Mouse (Mus musculus) CD4-positive, CD25-positive, alpha-beta regulatory T cell (primary cell): ENCODE measurements around the gene Mrps35. TPM values are rescaled to one million over a fixed set of nuclear protein-coding genes. Genes with fewer than 3 reads are reported as not detected.

Source experiments
- polyA plus RNA-seq: library from polyadenylated mRNA; unstranded; fragments of 100-300 nt; shearing (Covaris generic); gene quantifications from one replicate; pipeline ENCODE4 v1.2.1, GENCODE M21; 2017

Gene Mrps35
- 109 TPM for polyA plus RNA-seq

DNA sequence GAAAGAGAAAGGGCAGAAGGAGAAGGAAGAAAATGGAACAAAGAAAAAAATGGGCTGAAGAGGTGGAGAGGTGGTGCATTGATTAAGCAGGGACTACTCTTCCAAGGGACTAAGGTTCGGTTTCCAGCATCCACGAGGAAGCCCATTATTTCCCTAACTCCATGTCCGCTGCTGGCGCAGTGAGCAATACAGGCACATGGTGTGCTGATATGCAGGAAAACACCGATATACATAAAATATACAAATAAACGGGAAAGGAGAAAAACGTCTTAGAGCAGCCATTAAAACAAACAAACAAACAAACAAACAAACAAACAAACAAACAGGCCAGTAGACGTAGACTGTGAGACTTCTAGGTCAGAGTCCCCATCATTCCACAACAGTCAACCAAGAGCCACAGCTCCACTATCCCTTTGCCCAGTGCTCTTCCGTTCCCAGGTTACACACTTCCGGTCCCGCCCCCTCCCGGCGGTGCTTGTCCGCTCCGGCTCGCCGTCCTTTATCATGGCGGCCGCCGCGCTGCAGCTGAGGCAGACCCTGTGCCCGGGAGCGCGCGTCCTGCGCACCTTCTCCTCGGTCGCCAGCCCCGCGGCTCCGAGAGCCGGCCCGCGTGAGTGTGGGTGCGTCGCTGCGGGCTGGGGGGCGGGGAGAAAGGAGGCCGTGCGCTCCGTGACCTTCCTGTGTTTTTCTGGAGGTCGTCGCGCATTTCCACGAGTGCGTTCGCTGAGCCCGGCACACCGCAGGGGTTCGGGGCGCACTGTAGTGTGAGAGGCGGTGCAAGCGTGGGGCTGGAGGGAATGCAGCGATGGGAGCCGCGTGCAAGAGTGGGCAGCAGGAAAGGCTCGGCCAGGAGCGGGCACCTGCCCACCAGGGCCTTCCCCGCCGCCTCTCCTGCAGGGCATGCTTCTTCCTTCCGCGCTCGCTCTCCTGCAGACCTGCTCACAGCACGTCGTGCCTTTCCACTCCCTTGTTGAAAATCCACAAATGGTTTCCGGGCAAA, at the start of gene Mrps35:
Gene Mrps35, plus strand, starts transcription at position 474 of the 1,000 bp plus-strand sequence.

DNA sequence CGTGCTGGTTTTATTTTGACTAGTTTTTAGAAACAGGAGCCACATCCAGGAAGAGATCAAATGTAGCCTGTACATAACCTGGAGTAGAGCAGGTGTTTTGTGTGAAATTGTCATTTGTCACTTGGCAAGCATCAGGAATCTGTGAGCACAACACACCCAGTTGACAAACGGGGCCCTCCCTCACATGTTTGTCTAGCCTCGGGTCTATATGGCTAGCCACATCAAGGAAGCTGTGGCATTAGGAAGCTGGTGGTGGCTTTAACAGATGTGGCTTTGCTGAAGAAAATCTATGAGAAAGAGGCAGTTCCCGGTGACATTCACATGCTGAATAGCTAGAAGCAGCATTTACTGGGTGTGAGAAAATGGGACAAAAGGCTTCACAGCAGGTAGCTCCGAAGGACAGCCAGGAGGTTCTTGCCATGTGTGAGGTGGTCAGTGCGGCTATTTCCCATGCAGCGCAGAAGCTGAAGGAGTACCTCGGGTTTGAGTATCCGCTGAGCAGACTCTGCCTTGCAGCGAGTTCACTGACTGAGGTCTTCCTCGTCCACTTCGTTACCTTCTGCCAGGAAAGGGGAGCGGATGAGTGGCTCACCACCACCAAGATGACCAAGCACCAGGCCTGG, 10.2 kb upstream of the Mrps35 start, which contains the start of gene Rep15:
Gene Rep15, plus strand, starts transcription at position 282 of the 623 bp plus-strand sequence.

DNA sequence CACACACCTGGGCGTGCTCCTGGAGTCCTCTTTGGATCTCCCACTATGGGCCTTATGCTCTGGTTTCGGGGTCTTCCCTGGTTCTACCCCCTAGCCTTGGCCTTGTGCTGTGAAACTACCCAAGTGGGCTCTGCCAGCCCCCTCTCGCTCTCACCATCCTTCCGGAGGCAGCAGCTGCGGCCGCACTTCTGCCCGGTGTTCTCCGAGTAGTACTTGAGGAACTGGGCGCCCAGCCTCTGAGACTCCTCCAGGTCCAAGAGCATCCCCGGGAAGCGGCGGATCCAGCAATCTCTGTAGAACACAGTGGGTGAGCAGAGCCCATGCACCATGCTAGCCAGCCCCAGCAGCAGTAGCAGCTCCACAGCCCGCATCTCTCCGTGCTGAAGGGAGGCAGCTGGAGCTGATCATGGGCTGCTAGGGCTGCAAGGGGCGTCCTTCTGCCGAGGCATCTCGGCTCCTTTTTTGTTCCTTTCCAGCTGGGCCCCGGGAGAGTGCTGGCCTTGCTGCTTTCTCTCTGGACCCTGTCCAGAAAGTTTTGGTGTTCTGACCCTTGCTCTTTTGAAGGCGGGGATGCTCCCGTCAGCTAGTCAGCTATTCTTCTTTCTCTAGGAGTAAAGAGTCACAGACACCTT, 44.1 kb downstream of the Mrps35 start, which contains the start of gene Mansc4:
Gene Mansc4, minus strand, starts transcription at position 439 of the 632 bp plus-strand sequence.

DNA sequence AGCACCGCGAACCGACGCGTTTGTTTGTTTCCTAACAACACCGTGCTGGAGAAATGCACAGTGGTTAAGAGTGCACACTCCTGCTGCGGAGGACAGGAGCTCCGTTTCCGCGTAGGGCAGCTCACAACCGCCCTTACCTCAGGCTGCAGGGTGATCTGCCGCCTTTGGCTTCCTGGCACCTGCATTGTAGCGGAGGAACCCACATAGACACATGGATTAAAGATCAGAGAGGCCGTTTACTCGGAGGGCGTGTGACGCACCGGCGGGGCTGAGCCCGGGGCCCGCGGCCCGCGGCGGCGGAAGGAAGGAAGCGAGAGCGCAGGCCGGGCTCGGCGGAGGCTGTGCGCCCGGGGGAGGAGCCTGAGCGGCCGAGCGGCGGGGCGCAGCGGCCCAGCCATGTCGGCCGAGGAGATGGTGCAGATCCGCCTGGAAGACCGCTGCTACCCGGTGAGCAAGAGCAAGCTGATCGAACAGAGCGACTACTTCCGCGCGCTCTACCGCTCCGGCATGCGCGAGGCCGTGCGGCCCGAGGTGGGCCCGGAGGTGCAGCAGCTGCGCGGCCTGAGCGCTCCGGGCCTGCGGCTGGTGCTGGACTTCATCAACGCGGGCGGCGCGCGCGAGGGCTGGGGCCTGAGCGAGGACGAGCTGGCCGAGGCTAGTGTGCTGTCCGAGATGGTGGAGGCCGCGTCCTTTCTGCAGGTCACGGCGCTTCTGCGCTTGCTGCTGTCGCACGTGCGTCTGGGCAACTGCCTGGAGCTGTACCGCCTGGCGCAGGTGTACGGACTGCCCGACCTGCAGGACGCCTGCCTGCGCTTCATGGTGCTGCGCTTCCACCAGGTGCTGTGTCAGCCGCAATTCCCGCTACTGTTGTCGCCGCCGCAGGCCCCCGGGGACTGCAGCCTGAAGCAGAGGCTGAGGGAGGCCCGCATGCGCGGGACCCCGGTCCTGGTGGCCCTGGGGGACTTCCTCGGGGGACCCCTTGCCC, 48.9 kb downstream of the Mrps35 start, which contains the start of gene Klhl42:
Gene Klhl42, plus strand, starts transcription at position 244 of the 985 bp plus-strand sequence.

Other genes with a start within 250 kb of the Mrps35 start
- 0.85 TPM for gene Arntl2, start 246.7 kb upstream of the Mrps35 start, polyA plus RNA-seq
- not detected for gene Smco2, start 192.7 kb upstream of the Mrps35 start, polyA plus RNA-seq
- 8.1 TPM for gene Ppfibp1, start 154.3 kb upstream of the Mrps35 start, polyA plus RNA-seq
- gene 1700034J05Rik, start 88.3 kb upstream of the Mrps35 start, polyA plus RNA-seq: not detected
- gene Rep15, start 10.2 kb upstream of the Mrps35 start, polyA plus RNA-seq: 0.25 TPM
- 0.31 TPM for gene Mansc4, start 44.3 kb downstream of the Mrps35 start, polyA plus RNA-seq
- 16.3 TPM for gene Klhl42, start 48.6 kb downstream of the Mrps35 start, polyA plus RNA-seq
- not detected for gene Pthlh, start 221.4 kb downstream of the Mrps35 start, polyA plus RNA-seq